Mouse (Mus musculus) limb, embryonic 14.5 days (tissue): Measurements from ENCODE around the gene Tmem254a. TPM values are rescaled to one million over a fixed set of nuclear protein-coding genes. Genes with fewer than 3 reads are reported as not detected.
"Not testable (repeated sequence)": the region's sequence is repeated elsewhere in the genome, so short reads cannot be mapped to it uniquely, and the experiment has no call there.

Source experiments
- ATAC-seq: fragments of 200-750 bp; cut with Nextera tagmentation; 2 replicates; pipeline ENCODE4 v1.8.0; 2017; ENCODE audit warnings: low read depth, moderate number of reproducible peaks, moderate TSS enrichment; ENCODE audit not compliant: low FRiP score
- DNase-seq: peaks from one replicate; pipeline ENCODE4 v3.0.0-alpha.2; 2015; ENCODE audit warnings: low spot score
- H3K27ac ChIP-seq: fragments of 300-500 bp; sonication (generic); replicated peaks from 2 replicates; pipeline ENCODE4 v1.5.1; 2014; ENCODE audit warnings: low read depth, mild to moderate bottlenecking, low read length, moderate library complexity, mixed read lengths
- H3K27me3 ChIP-seq: fragments of 300-500 bp; sonication (generic); 2 replicates; pipeline ENCODE4 v1.6.1; 2014; ENCODE audit warnings: low read length, mixed read lengths; ENCODE audit not compliant: control insufficient read depth, insufficient read depth
- H3K36me3 ChIP-seq: fragments of 300-500 bp; sonication (generic); 2 replicates; pipeline ENCODE4 v1.6.1; 2014; ENCODE audit warnings: mild to moderate bottlenecking, low read length, moderate library complexity, mixed read lengths; ENCODE audit not compliant: control insufficient read depth, insufficient read depth
- H3K4me1 ChIP-seq: fragments of 300-500 bp; sonication (generic); 2 replicates; pipeline ENCODE4 v1.6.1; 2014; ENCODE audit warnings: antibody characterized with exemption, low read length, mixed read lengths; ENCODE audit not compliant: control insufficient read depth, insufficient read depth
- H3K4me2 ChIP-seq: fragments of 300-500 bp; sonication (generic); replicated peaks from 2 replicates; pipeline ENCODE4 v1.6.1; 2014; ENCODE audit warnings: low read depth, mild to moderate bottlenecking, low read length, moderate library complexity; ENCODE audit not compliant: severe bottlenecking
- H3K4me3 ChIP-seq: fragments of 300-500 bp; sonication (generic); replicated peaks from 2 replicates; pipeline ENCODE4 v1.5.1; 2014; ENCODE audit warnings: low read length
- H3K9ac ChIP-seq: fragments of 300-500 bp; sonication (generic); 2 replicates; pipeline ENCODE4 v1.6.1; 2014; ENCODE audit warnings: mild to moderate bottlenecking, low read depth, low read length, moderate library complexity; ENCODE audit not compliant: severe bottlenecking
- H3K9me3 ChIP-seq: fragments of 300-500 bp; sonication (generic); 2 replicates; pipeline ENCODE4 v1.6.1; 2016; ENCODE audit warnings: low read length; ENCODE audit not compliant: control insufficient read depth
- WGBS: fragments of 180-500 bp; shearing (Covaris S2); extraction: QIAGEN DNeasy Blood & Tissue Kit; methylation state at CpG from one replicate; pipeline ENCODE4 v1.1.7; 2014; 5-methylcytosine and 5-hydroxymethylcytosine counted together
- polyA plus RNA-seq, 2 experiments: library from polyadenylated mRNA; depleted of rRNA in 1 of 2; stranded (reverse) in 1 of 2; unstranded in 1 of 2; fragments of >200 nt; fragmentation: Nextera tagmentation in 1 of 2; extraction: Ambion mirVana in 1 of 2; gene quantifications; 2 replicates each; pipeline versions ENCODE4 v1.2.1 to v1.2.3; 2012 to 2014

Tmem254a gene
- polyA plus RNA-seq (2012; rRNA removed) (2.5 and 4.0 TPM in 2 replicates), polyA plus RNA-seq (2014; fragmentation: Nextera tagmentation; extraction: Ambion mirVana) (3.8 and 7.6 TPM in 2 replicates)

GRCm38 (mm10) chr14:25927562-25927881, at the start of gene Tmem254a:
Gene Tmem254a, minus strand, starts transcription at chr14:25927672.
- H3K36me3 ChIP-seq, H3K27me3 ChIP-seq, H3K27ac ChIP-seq, H3K9me3 ChIP-seq, H3K4me2 ChIP-seq, H3K9ac ChIP-seq, H3K4me3 ChIP-seq, H3K4me1 ChIP-seq, DNase-seq: not testable (repeated sequence)
- no CpG with 5 or more reads among the region's 10 CpGs for WGBS
- ATAC-seq: peak; percentile 88

DNA sequence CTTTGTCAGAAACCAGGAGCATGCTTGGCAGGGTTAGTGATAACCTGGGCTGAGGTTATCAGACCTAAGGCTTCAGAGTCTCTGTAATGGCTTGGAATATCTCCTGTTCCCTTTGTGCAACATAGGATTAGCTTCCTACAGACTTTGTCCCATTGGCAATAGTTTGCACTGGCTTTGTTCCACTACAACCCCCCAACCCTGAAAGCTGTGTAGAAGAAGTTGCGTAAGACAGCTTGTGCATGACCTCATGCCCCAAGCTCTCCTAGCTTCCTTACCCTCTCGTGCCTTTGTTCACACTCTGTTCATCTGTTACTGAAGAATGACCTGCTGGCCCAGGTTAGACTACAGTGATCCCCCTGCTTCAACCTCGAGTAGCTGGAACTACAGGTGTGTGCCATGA, 30.4 kb upstream of the Tmem254a start:
- not testable (repeated sequence) for H3K4me2 ChIP-seq, DNase-seq, ATAC-seq, H3K27ac ChIP-seq, H3K4me3 ChIP-seq, H3K27me3 ChIP-seq, H3K9me3 ChIP-seq, H3K4me1 ChIP-seq, H3K9ac ChIP-seq, H3K36me3 ChIP-seq
- no CpG with 5 or more reads among the region's 3 CpGs for WGBS

- DNase-seq, H3K4me2 ChIP-seq, H3K27ac ChIP-seq, H3K4me3 ChIP-seq, ATAC-seq, H3K4me1 ChIP-seq, H3K9me3 ChIP-seq, H3K36me3 ChIP-seq, H3K9ac ChIP-seq, H3K27me3 ChIP-seq: not testable (repeated sequence)
- no CpG with 5 or more reads among the region's 8 CpGs for WGBS
Measured at GRCm38 (mm10) chr14:25938004-25938403, 10.5 kb upstream of the Tmem254a start, which contains the start of gene Cphx1. Gene Cphx1, plus strand, starts transcription at chr14:25938304.

- not testable (repeated sequence) for DNase-seq, H3K36me3 ChIP-seq, H3K4me1 ChIP-seq, H3K9me3 ChIP-seq, H3K4me3 ChIP-seq, H3K27me3 ChIP-seq, H3K9ac ChIP-seq, H3K4me2 ChIP-seq, H3K27ac ChIP-seq, ATAC-seq
- no CpG with 5 or more reads among the region's 5 CpGs for WGBS
Measured at GRCm38 (mm10) chr14:25936867-25937630, 9.6 kb upstream of the Tmem254a start.

GRCm38 (mm10) chr14:25926814-25927561, 484 bp downstream of the Tmem254a start:
- not testable (repeated sequence) for H3K36me3 ChIP-seq, H3K27me3 ChIP-seq, H3K9me3 ChIP-seq, H3K4me2 ChIP-seq, H3K4me1 ChIP-seq, H3K27ac ChIP-seq, H3K4me3 ChIP-seq, DNase-seq, H3K9ac ChIP-seq
- no CpG with 5 or more reads among the region's 44 CpGs for WGBS
- ATAC-seq: peak; percentile 89

GRCm38 (mm10) chr14:25918427-25919170, 8.9 kb downstream of the Tmem254a start:
- not testable (repeated sequence) for H3K27ac ChIP-seq, DNase-seq, H3K27me3 ChIP-seq, H3K4me1 ChIP-seq, H3K4me3 ChIP-seq, H3K9me3 ChIP-seq, H3K36me3 ChIP-seq, ATAC-seq, H3K9ac ChIP-seq, H3K4me2 ChIP-seq
- no CpG with 5 or more reads among the region's 5 CpGs for WGBS

- H3K4me1 ChIP-seq, DNase-seq, H3K27ac ChIP-seq, ATAC-seq, H3K9me3 ChIP-seq, H3K4me2 ChIP-seq, H3K27me3 ChIP-seq, H3K4me3 ChIP-seq, H3K36me3 ChIP-seq, H3K9ac ChIP-seq: not testable (repeated sequence)
- WGBS: no CpG with 5 or more reads among the region's 8 CpGs
Measured at GRCm38 (mm10) chr14:25908976-25909375, 18.5 kb downstream of the Tmem254a start.

- not testable (repeated sequence) for H3K4me3 ChIP-seq, H3K9me3 ChIP-seq, ATAC-seq, H3K9ac ChIP-seq, H3K36me3 ChIP-seq, H3K4me1 ChIP-seq, H3K4me2 ChIP-seq, DNase-seq, H3K27ac ChIP-seq, H3K27me3 ChIP-seq
- WGBS: no CpG with 5 or more reads among the region's 9 CpGs
Measured at GRCm38 (mm10) chr14:25907272-25907671, 20.2 kb downstream of the Tmem254a start.
